Mouse (Mus musculus) brain, embryonic 14.5 days (tissue): ENCODE measurements at regions not wholly inside any gene's neighbourhood (a gene's known extent, or its start where the extent isn't known, plus 50 kb on each side); places are given as distances from the start of the nearest gene placed in this dataset.

Experiments
- CTCF ChIP-seq: fragments of 200-500 bp; IDR thresholded peaks from 2 replicates; pipeline ENCODE4 v1.5.1; 2012; ENCODE audit warnings: inconsistent platforms, mild to moderate bottlenecking, moderate library complexity, borderline replicate concordance; ENCODE audit not compliant: insufficient read depth, insufficient read length; ENCODE audit errors: extremely low read depth
- POLR2A ChIP-seq: fragments of 200-500 bp; IDR thresholded peaks from 2 replicates; pipeline ENCODE4 v1.6.1; 2012; ENCODE audit warnings: mild to moderate bottlenecking, inconsistent platforms, borderline replicate concordance; ENCODE audit not compliant: poor library complexity, insufficient read depth, insufficient read length, severe bottlenecking; ENCODE audit errors: extremely low read depth

- no peak for TF ChIP-seq CTCF
- TF ChIP-seq POLR2A, result no peak
Measured at GRCm38 (mm10) chr3:39999846-40000245, 531.2 kb upstream of the Intu start.
